Mouse (Mus musculus) thymus, postnatal 10 days (tissue): ENCODE measurements at regions not wholly inside any gene's neighbourhood (a gene's known extent, or its start where the extent isn't known, plus 50 kb on each side); places are given as distances from the start of the nearest gene placed in this dataset.
A peak's percentile ranks its signal among the peaks of the same experiment; 100 is the strongest.

ENCODE experiments used
- DNase-seq, 2 experiments: peaks; one replicate each; pipeline ENCODE4 v3.0.0; 2021; ENCODE audit warnings: low spot score in 2 of 2

- no peak for DNase-seq
These were observed 110.2 kb downstream of the Rybp start for GRCm38 (mm10) chr6:100176914-100177560.

DNA sequence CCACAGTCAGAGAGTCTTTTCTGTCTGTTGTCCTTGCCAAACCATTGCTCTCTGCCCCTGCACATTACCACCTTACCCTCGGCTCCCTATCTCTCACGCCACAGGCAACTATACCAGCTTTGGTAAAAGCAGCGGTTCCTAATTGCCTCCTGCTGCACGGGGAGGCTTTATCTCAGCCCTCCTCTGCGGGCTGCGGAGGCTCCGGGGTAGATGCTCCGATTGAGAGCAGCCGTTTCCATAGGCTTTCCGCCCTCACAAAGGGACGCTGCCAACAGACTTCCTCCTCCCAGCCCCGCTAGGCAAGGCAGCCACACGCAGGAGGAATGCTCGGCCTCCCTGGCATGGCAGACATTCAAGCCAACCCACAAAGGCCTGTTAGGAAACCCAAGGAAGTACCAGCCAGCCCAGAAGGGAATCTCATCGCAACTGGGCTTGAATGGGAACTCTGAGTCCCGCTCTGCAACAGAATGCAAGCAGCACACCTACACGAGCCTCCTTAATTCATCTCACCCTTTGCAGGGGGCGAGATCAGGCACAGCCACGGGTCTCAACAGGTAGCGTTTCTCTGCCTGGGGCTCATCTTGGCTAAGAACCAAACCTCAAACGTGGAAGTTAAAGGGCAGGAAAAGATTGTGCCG is 116.5 kb downstream of the Rybp start:
- peak in 1 of 2 experiments; percentile 9 for DNase-seq

GRCm38 (mm10) chr6:100167321-100167720 is 120.0 kb downstream of the Rybp start:
- DNase-seq: no peak

DNA sequence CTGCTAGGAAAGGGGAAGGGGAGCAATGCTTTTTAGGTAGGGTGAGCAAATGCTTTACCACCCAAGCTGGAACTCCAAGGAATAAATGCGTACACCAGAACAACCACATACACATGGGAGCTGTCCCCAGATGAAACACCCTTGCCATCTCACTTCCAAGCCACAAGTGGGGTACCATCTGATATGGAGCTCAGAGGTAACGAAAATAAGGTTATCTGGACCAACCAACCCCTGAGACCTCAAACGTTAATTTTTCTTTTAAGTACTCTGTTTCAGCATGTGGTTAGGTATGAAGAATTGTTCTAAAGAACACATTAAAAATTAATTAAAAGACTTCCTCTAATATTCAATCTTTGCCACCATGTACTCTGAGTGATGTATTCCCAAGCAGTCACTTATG is 121.5 kb downstream of the Rybp start:
- no peak for DNase-seq

DNA sequence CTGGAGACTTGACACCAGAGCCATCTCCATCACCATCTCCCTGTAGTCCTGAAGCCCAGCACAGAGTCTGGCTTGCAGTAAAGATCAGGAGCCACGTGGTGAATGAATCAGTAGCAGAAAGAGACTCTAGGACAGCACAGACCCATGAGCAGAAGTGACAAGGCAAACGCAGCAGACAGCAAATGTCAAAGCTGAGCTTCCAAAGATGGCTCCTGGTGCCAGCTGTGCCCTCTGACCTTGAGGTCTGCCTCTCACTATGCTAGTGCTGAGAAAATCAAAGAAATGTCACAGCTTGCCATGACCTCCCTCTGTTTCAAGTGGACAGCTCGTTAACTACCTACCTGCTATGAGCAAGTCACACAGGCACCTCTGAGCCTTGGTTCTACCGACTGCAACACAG is 123.1 kb downstream of the Rybp start:
- DNase-seq: no peak

GRCm38 (mm10) chr6:100163814-100164130 is 123.5 kb downstream of the Rybp start:
- no peak for DNase-seq

DNA sequence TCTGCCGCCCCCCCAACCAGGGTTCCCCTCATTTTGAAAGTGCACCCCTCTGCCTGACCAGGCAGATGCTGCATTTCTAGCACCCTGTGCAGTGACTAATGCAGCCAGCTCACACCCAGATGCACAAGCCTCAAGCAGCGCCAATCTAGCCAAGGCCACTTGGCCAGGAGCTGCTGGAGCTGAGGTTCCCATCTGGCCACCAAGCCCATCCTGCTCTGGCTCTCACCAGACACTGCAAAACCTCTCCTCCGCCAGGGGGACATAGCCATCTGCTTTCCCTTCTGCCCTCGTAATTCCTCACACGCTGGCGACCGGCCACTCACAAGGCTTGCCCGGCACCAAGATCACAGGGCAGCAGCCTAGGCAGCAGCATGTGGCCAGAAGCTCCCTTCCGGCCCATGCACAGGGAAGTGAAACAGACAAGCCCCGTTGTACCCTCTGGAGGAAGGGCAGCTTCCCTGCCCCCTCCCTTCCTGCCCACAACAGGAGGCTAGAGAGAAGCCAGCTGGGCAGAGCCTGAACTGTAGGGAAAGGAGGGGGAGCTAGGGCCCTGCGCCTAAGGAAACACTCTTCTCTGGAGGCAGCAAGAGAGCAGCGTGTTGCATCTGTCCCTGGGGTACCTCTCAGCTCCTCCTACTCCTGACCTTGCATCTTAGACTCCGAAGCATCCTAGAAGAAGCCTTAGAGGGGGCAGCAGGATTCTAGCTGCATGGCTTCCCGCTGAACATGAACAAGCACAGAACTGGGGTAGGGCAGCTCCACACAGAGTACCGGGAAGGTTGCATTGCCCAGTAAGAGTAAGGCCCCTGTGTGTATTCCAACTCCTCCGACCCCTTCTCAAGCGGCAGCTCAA is 124.1 kb downstream of the Rybp start:
- peak; percentile 14 to 17 for DNase-seq

GRCm38 (mm10) chr6:100160670-100161069 is 126.6 kb downstream of the Rybp start:
- DNase-seq: no peak

DNA sequence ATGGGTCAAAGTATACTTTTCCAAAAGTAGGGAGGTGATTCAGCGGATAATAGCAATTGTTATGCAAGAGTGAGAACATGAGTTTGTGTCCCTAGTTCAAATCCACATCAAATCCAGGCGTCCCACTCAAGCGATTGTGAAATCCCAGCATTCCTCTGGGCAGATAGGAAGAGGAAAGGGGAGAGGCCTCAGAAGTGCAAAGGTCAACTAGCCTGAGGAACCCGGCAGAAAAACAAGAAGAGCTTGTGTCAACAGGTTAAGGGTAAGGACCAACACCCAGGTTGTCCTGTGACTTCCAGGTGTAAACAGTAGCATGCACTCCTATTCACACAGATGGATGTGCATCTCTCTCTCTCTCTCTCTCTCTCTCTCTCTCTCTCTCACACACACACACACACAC is 127.5 kb downstream of the Rybp start:
- DNase-seq: no peak

- no peak for DNase-seq
These were observed 128.0 kb downstream of the Rybp start for GRCm38 (mm10) chr6:100159246-100159645.

DNA sequence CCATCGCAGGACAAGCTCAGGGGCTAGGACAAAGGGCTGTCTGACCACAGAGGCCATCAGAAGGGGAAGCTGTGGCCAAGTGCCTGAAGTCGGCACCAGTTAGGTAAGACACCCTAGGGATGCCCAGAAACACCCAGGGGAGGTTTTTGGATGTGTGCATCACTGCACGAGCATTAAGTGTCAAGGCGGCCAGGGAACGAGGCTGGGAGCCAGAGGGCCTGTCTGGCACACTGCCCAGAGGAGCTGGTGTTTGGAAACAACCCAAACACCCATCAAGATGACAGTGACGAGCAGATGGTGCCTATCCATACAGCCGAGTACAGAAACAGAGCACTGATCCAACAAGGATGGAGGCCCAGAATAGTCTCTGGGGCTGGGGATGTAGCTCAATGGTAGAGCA is 130.0 kb downstream of the Rybp start:
- DNase-seq: no peak

DNA sequence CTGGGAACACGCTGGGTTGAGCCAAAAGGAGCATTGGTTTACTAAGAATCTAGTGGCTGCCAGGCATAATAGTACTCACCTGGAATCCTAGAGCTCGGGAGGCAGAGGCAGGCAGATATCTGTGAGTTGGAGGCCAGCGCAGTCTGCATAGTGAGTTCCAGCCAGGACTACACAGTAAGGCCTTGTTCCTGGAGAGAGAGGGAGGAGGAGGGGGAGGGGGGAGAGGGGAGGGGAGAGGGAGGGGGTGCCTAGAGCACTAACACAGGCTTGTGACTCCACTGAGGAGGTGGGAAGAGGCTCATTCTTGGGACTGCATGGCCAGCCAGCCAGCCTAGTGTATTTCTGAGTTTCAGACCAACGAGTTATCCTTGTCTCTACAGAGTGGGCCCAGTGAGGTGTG is 131.1 kb downstream of the Rybp start:
- DNase-seq: no peak

GRCm38 (mm10) chr6:100155676-100156075 is 131.6 kb downstream of the Rybp start:
- DNase-seq: peak in 1 of 2 experiments; percentile 11

GRCm38 (mm10) chr6:100151447-100151846 is 135.8 kb downstream of the Rybp start:
- DNase-seq: no peak

GRCm38 (mm10) chr6:100150703-100151208 is 136.5 kb downstream of the Rybp start:
- no peak for DNase-seq

GRCm38 (mm10) chr6:100149458-100149852 is 137.8 kb downstream of the Rybp start:
- no peak for DNase-seq

- no peak for DNase-seq
These were observed 138.4 kb downstream of the Rybp start for GRCm38 (mm10) chr6:100148751-100149457.

- no peak for DNase-seq
These were observed 140.8 kb downstream of the Rybp start for GRCm38 (mm10) chr6:100146360-100146935.

DNA sequence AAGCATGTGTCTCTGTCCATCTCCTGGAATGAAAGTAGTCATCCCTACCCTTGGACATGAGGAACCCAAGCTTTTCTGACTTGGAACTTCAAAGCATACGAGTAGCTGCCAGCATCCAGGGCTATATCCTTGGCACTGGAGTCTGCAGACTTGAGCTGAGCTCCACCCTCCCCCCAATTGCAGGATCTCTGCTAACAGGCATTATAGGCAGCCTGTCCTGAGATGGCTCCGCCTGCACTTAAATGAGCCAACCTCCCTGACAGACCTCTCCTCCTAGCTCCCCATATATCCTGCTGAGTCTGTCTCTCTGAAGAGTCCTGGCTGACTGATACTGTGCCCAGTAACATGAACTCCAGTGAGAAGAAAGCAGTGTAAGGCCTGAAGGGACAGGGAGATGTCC is 141.4 kb downstream of the Rybp start:
- no peak for DNase-seq

GRCm38 (mm10) chr6:100144544-100145287 is 142.6 kb downstream of the Rybp start:
- DNase-seq: no peak
